Mouse (Mus musculus) forebrain, embryonic 14.5 days (tissue): ENCODE data around the gene Card9. TPM values are rescaled to one million over a fixed set of nuclear protein-coding genes. Genes with fewer than 3 reads are reported as not detected.
"Not testable (repeated sequence)": the region's sequence is repeated elsewhere in the genome, so short reads cannot be mapped to it uniquely, and the experiment has no call there.

Experiments
- ATAC-seq: fragments of 200-750 bp; cut with Nextera tagmentation; 2 replicates; pipeline ENCODE4 v1.8.0; 2017; ENCODE audit warnings: mild to moderate bottlenecking, moderate library complexity
- DNase-seq: peaks from one replicate; pipeline ENCODE4 v3.0.0-alpha.2; 2015; ENCODE audit warnings: low spot score
- H3K27ac ChIP-seq: fragments of 300-500 bp; sonication (generic); 2 replicates; pipeline ENCODE4 v1.5.1; 2014; ENCODE audit warnings: low read depth, mild to moderate bottlenecking, control low read depth, low read length, moderate library complexity
- H3K27me3 ChIP-seq: fragments of 300-500 bp; sonication (generic); replicated peaks from 2 replicates; pipeline ENCODE4 v1.6.1; 2014; ENCODE audit warnings: low read length, control low read depth, mixed read lengths; ENCODE audit not compliant: control insufficient read depth, insufficient read depth
- H3K36me3 ChIP-seq: fragments of 300-500 bp; sonication (generic); 2 replicates; pipeline ENCODE4 v1.6.1; 2014; ENCODE audit warnings: low read length, control low read depth; ENCODE audit not compliant: control insufficient read depth, insufficient read depth
- H3K4me1 ChIP-seq: fragments of 300-500 bp; sonication (generic); 2 replicates; pipeline ENCODE4 v1.6.1; 2014; ENCODE audit warnings: antibody characterized with exemption, low read length, control low read depth; ENCODE audit not compliant: control insufficient read depth, insufficient read depth
- H3K4me2 ChIP-seq: fragments of 300-500 bp; sonication (generic); 2 replicates; pipeline ENCODE4 v1.6.1; 2014; ENCODE audit warnings: mild to moderate bottlenecking, control low read depth, low read length
- H3K4me3 ChIP-seq: fragments of 300-500 bp; sonication (generic); 2 replicates; pipeline ENCODE4 v1.5.1; 2014; ENCODE audit warnings: low read depth, low read length, control low read depth
- H3K9ac ChIP-seq: fragments of 300-500 bp; sonication (generic); 2 replicates; pipeline ENCODE4 v1.6.1; 2014; ENCODE audit warnings: mild to moderate bottlenecking, low read length, control low read depth, moderate library complexity
- H3K9me3 ChIP-seq: fragments of 300-500 bp; sonication (generic); replicated peaks from 2 replicates; pipeline ENCODE4 v1.6.1; 2016; ENCODE audit warnings: low read length, control low read depth, mixed read lengths; ENCODE audit not compliant: control insufficient read depth
- WGBS: fragments of 180-500 bp; shearing (Covaris S2); extraction: QIAGEN DNeasy Blood & Tissue Kit; methylation state at CpG from one replicate; pipeline ENCODE4 v1.1.7; 2014; 5-methylcytosine and 5-hydroxymethylcytosine counted together
- polyA plus RNA-seq: library from polyadenylated mRNA; unstranded; fragments of >200 nt; fragmentation: Nextera tagmentation; extraction: Ambion mirVana; gene quantifications from 2 replicates; pipeline ENCODE4 v1.2.1, GENCODE M21; 2014

Gene Card9
- polyA plus RNA-seq, 1 experiment from 2014 or later = 1.1 TPM

GRCm38 (mm10) chr2:26398978-26399377 is 38.3 kb upstream of the Card9 start:
- H3K9me3 ChIP-seq = no peaks in the 10 kb centered on the region
- H3K27ac ChIP-seq = no peak overlapping the region
- DNase-seq (no peak), ATAC-seq (no peak)
- 93% methylated on average over 8 of the region's 8 CpGs for WGBS
- H3K4me1 ChIP-seq = no peaks in the 10 kb centered on the region
- H3K36me3 ChIP-seq = peaks cover 84% of the 10 kb centered on the region
- no peak overlapping the region for H3K4me3 ChIP-seq
- no peak overlapping the region for H3K9ac ChIP-seq
- no peak overlapping the region for H3K4me2 ChIP-seq
- no peaks in the 10 kb centered on the region for H3K27me3 ChIP-seq

DNA sequence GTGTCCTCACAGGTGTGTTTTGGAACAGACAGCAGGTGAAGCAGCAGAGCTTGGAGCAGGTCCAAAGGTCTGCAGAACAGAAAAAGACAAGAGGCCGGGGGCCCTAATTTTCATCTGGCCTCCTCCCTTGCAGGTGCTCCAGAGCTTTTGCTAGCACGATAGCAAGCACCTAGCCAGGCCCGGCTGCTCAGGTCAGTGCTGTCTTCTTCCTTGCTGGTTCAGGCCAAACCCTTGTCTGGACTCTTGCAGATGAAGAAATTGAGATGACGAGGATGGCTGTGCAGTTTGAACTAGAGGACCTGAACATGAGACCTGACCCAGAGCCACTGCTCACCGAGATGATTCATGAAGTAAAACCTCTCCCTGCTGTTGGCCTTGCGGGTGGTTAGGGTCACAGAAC is 30.9 kb upstream of the Card9 start:
- H3K9ac ChIP-seq = no peak overlapping the region
- H3K4me1 ChIP-seq = peaks cover 11% of the 10 kb centered on the region
- 95% methylated on average over 6 of the region's 6 CpGs for WGBS
- H3K36me3 ChIP-seq = peaks cover 76% of the 10 kb centered on the region
- no peaks in the 10 kb centered on the region for H3K9me3 ChIP-seq
- no peak for ATAC-seq
- DNase-seq = no peak
- no peaks in the 10 kb centered on the region for H3K27me3 ChIP-seq
- H3K4me3 ChIP-seq = no peak overlapping the region
- no peak overlapping the region for H3K27ac ChIP-seq
- H3K4me2 ChIP-seq = no peak overlapping the region

DNA sequence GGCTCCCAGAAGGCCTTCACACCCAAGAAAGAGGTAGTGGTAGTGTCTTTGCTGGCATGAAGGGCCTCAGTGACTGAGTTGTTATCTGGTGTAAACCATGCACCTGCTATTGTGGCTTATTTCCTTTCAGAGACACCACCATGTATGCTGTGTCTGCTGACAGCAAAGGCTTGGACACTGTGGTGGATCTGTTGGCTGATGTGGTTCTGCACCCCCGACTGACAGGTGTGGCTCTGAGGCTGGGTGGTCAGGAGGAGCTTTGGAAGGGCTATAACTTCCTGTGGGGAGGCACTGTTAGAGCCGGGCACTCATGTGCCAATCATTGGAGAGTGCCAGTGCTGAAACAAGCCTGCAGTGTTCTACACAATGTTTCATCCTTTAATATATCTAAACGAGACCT is 30.2 kb upstream of the Card9 start:
- H3K4me3 ChIP-seq = no peak overlapping the region
- H3K27ac ChIP-seq = no peak overlapping the region
- H3K36me3 ChIP-seq = peaks cover 76% of the 10 kb centered on the region
- DNase-seq = no peak
- 84% methylated on average over 3 of the region's 3 CpGs for WGBS
- no peaks in the 10 kb centered on the region for H3K27me3 ChIP-seq
- ATAC-seq = no peak
- no peak overlapping the region for H3K4me2 ChIP-seq
- no peaks in the 10 kb centered on the region for H3K9me3 ChIP-seq
- H3K9ac ChIP-seq = no peak overlapping the region
- H3K4me1 ChIP-seq = peaks cover 11% of the 10 kb centered on the region

DNA sequence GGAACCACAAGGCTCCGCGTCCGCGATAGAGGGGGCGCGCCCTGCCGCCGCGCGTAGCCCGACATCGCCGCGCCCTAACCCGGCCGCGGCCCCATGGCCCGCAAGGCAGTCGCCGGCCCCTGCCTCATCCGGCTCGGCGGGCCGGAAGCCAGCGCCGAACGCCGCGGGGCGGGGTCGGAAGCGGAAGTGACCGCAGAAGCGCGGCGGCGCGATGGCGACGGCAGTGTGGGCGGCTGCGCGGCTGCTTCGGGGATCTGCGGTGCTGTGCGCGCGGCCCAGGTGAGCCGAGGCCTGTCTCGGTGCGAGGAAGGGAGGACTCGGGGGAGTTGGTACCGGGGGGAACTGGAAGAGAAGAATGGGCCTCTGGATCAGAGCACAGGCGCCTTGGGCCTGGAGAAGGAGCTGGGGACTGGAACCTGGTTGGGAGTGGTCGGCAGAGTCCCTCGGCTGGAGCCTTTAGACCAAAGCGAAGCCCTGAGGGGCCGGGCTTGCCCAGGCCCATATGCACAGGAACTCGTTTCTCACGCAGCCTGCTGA is 28.5 kb upstream of the Card9 start, which contains the start of the genes Entr1 and Pmpca:
Gene Entr1 (minus strand): TSS at position 163 of the 537 bp plus-strand sequence.
Gene Pmpca (plus strand): TSS at position 186 of the 537 bp plus-strand sequence.
- Histone ChIP-seq H3K36me3 (peaks cover 76% of the 10 kb centered on the region), H3K4me2 (peak within 1 kb of the TSS; percentile 98), H3K9me3 (no peaks in the 10 kb centered on the region), H3K27me3 (no peaks in the 10 kb centered on the region), H3K9ac (peak within 1 kb of the TSS; percentile 91), H3K4me1 (peaks cover 11% of the 10 kb centered on the region), H3K4me3 (peak within 1 kb of the TSS; percentile 98), H3K27ac (peak within 1 kb of the TSS; percentile 44; the same call in 1 of the 2 replicates)
- under 1% methylated on average over 59 of the region's 60 CpGs for whole genome bisulfite sequencing
- peak; percentile 90 for DNase-seq
- ATAC-seq = peak; percentile 93

- no peak for DNase-seq
Measured at GRCm38 (mm10) chr2:26388682-26389153, 28.0 kb upstream of the Card9 start.

GRCm38 (mm10) chr2:26387713-26388112 is 27.0 kb upstream of the Card9 start:
- Histone ChIP-seq H3K4me2 (peak overlapping the region; percentile 98; the same call in 1 of the 2 replicates), H3K27me3 (no peaks in the 10 kb centered on the region), H3K9ac (no peak overlapping the region), H3K9me3 (no peaks in the 10 kb centered on the region), H3K4me3 (no peak overlapping the region), H3K36me3 (peaks cover 76% of the 10 kb centered on the region), H3K4me1 (peaks cover 11% of the 10 kb centered on the region), H3K27ac (no peak overlapping the region)
- DNase-seq = no peak
- no peak for ATAC-seq
- 87% methylated on average over 3 of the region's 3 CpGs for WGBS

More at GRCm38 (mm10) chr2:26388682-26389153, 28.0 kb upstream of the Card9 start:
- Histone ChIP-seq H3K4me3 (peak overlapping the region; percentile 98), H3K27ac (peak overlapping the region; percentile 44; the same call in 1 of the 2 replicates), H3K27me3 (no peaks in the 10 kb centered on the region), H3K9me3 (no peaks in the 10 kb centered on the region), H3K4me1 (peaks cover 11% of the 10 kb centered on the region), H3K9ac (peak overlapping the region; percentile 91), H3K4me2 (peak overlapping the region; percentile 98), H3K36me3 (peaks cover 76% of the 10 kb centered on the region)
- 0% methylated on average over 42 of the region's 45 CpGs for WGBS
- ATAC-seq = peak; percentile 60

DNA sequence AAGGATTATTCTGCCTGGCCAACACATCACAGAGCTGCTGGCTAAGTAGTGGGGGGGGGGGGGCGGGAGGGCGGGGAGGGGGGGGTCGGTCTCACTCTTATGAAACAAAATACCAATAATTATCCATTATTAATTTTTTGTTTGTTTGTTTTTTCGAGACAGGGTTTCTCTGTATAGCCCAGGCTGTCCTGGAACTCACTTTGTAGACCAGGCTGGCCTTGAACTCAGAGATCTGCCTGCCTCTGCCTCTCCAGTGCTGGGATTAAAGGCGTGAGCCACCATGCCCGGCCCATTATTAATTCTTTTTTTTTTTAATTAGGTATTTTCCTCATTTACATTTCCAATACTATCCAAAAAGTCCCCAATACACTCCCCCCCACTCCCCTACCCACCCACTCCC is 20.2 kb upstream of the Card9 start:
- ATAC-seq, H3K9me3 ChIP-seq, H3K4me1 ChIP-seq, DNase-seq, H3K27me3 ChIP-seq: not testable (repeated sequence)
- H3K4me2 ChIP-seq = peak overlapping the region; percentile 84
- H3K4me3 ChIP-seq = peak overlapping the region; percentile 72
- peaks cover 68% of the 10 kb centered on the region for H3K36me3 ChIP-seq
- 31% methylated on average over 6 of the region's 6 CpGs for WGBS
- H3K9ac ChIP-seq = peak overlapping the region; percentile 81
- peak overlapping the region; percentile 39; the same call in 1 of the 2 replicates for H3K27ac ChIP-seq

GRCm38 (mm10) chr2:26380131-26380771 is 19.5 kb upstream of the Card9 start, which contains the start of gene Snapc4:
Gene Snapc4, minus strand, starts transcription at chr2:26380653.
- peak within 1 kb of the TSS; percentile 72 for H3K4me3 ChIP-seq
- WGBS = under 1% methylated on average over 38 of the region's 38 CpGs
- peak within 1 kb of the TSS; percentile 81 for H3K9ac ChIP-seq
- peaks cover 3% of the 10 kb centered on the region; the same call in 1 of the 2 replicates for H3K4me1 ChIP-seq
- H3K36me3 ChIP-seq = peaks cover 68% of the 10 kb centered on the region
- ATAC-seq (peak; percentile 98), DNase-seq (peak; percentile 92)
- H3K4me2 ChIP-seq = peak within 1 kb of the TSS; percentile 84
- H3K27ac ChIP-seq = peak within 1 kb of the TSS; percentile 48; the same call in 1 of the 2 replicates
- no peaks in the 10 kb centered on the region for H3K9me3 ChIP-seq
- no peaks in the 10 kb centered on the region for H3K27me3 ChIP-seq

DNA sequence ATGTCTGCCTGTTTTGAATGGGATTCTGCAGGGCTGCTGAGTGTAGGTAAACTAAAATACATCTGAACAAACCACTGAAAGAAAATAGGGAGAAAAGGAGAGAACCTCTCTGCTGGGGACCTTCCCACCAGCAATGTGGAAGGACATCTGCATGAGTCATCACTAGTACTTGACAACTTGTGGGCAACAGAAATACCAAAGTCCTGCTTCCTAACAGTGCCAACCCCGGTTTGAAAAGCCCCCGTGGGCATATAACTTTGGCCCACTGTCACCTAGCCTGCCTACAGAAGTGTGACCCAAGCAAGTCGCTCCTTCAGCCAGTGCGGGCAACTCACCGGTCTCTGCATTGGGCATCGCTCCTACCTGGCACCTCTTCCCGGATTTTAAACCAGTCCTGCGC is 11.7 kb upstream of the Card9 start:
- Histone ChIP-seq H3K36me3 (peaks cover 98% of the 10 kb centered on the region), H3K9ac (no peak overlapping the region), H3K4me1 (no peaks in the 10 kb centered on the region), H3K4me3 (no peak overlapping the region), H3K9me3 (no peaks in the 10 kb centered on the region), H3K4me2 (no peak overlapping the region), H3K27me3 (no peaks in the 10 kb centered on the region), H3K27ac (no peak overlapping the region)
- DNase-seq (no peak), ATAC-seq (no peak)
- 99% methylated on average over 8 of the region's 8 CpGs for WGBS
